Comparison of ENCODE assay signal across 22 mouse cellular contexts in genomic region chr10:25365158-25365557, GRCm38 (mm10). TPM values are rescaled to one million over a fixed set of nuclear protein-coding genes. Genes with fewer than 3 reads are reported as not detected.
DNase-seq lines count a peak whose midpoint lies in the region; ATAC-seq and TF ChIP-seq lines count a peak whose summit lies in the region.
"Had no signal": no experiment of that assay in that cellular context is flagged by ENCODE, and none has a peak within 500 bp of the region (broad histone marks: within the 10 kb centered on the region; RNA-seq: fewer than 3 reads in every experiment).

No protein-coding gene starts in this region.

- H3K27ac ChIP-seq in heart, embryonic 13.5 days (replicated peaks) = peak overlapping the region; percentile 61
- peak overlapping the region; percentile 46; the same call in 1 of the 2 replicates for H3K27ac ChIP-seq in layer of hippocampus, adult 2 months
- no peak overlapping the region for H3K27ac ChIP-seq in MEL (ENCODE audit: control insufficient read depth, low read depth, low read length)
- H3K27ac ChIP-seq in intestine, postnatal 0 days (ENCODE audit: low read depth, low read length) = no peak overlapping the region
- H3K27ac ChIP-seq: embryonic facial prominence, embryonic 10.5 days; forebrain, embryonic 13.5 days; hindbrain, embryonic 13.5 days; hindbrain, postnatal 0 days had no signal

- H3K9me3 ChIP-seq in heart, embryonic 13.5 days = no peaks in the 10 kb centered on the region
- H3K9me3 ChIP-seq in MEL (replicated peaks; ENCODE audit: insufficient read depth, low read length) = no peaks in the 10 kb centered on the region
- H3K9me3 ChIP-seq in intestine, postnatal 0 days (ENCODE audit: control insufficient read depth) = no peaks in the 10 kb centered on the region
- H3K9me3 ChIP-seq: embryonic facial prominence, embryonic 10.5 days; forebrain, embryonic 13.5 days; hindbrain, embryonic 13.5 days had no signal

- H3K4me1 ChIP-seq in heart, embryonic 13.5 days = peaks cover 80% of the 10 kb centered on the region
- peaks cover 0 to 11% of the 10 kb centered on the region in 2 experiments; a peak in 3 of 4 replicates for H3K4me1 ChIP-seq in MEL (ENCODE audit: control insufficient read depth in 1 of 2, insufficient read depth in 2 of 2, low read length in 2 of 2)
- H3K4me1 ChIP-seq in intestine, postnatal 0 days (replicated peaks; ENCODE audit: control insufficient read depth, insufficient read depth, low read length) = 0 out of 2 replicates have a peak, but pooled peaks cover 3% of the 10 kb centered on the region

- WGBS in heart, embryonic 13.5 days = 74% methylated on average over 7 of the region's 7 CpGs
- WGBS in intestine, postnatal 0 days = 59% methylated on average over 7 of the region's 7 CpGs

- intact Hi-C loops in heart, postnatal 25 days (cut with DNase I) = loop anchor here (10.0 kb wide), 1 partner anchor 120 kb away; no protein-coding TSS in a partner anchor

- H3K4me2 ChIP-seq in heart, embryonic 13.5 days = peak overlapping the region; percentile 34
- 0 out of 2 replicates have a peak overlapping the region, but pooled peaks have one; percentile 0 for H3K4me2 ChIP-seq in intestine, postnatal 0 days (replicated peaks; ENCODE audit: low read depth)
- H3K4me2 ChIP-seq: forebrain, embryonic 13.5 days; hindbrain, embryonic 13.5 days had no signal

- H3K9ac ChIP-seq in heart, embryonic 13.5 days = no peak overlapping the region
- no peak overlapping the region for H3K9ac ChIP-seq in MEL (ENCODE audit: control insufficient read depth, low read depth, low read length, poor library complexity, severe bottlenecking)
- H3K9ac ChIP-seq in intestine, postnatal 0 days (ENCODE audit: low read depth, low read length) = no peak overlapping the region
- H3K9ac ChIP-seq: forebrain, embryonic 13.5 days; forebrain, postnatal 0 days; hindbrain, embryonic 13.5 days had no signal

- TF ChIP-seq POLR2A in MEL (IDR thresholded peaks at IDR 0.05; ENCODE audit: control insufficient read depth in 1 of 2, insufficient read depth in 1 of 2, low read depth in 1 of 2, low read length in 2 of 2, poor library complexity in 1 of 2) = no peak

- H3K79me2 ChIP-seq in MEL (ENCODE audit: control insufficient read depth, insufficient read depth, low read length, poor library complexity) = no peaks in the 10 kb centered on the region

- no peaks in the 10 kb centered on the region for H3K36me3 ChIP-seq in heart, embryonic 13.5 days
- H3K36me3 ChIP-seq in MEL (ENCODE audit: control insufficient read depth in 1 of 2, insufficient read depth in 2 of 2, low read length in 2 of 2) = peaks cover 0 to 19% of the 10 kb centered on the region in 2 experiments; a peak in 2 of 4 replicates
- no peaks in the 10 kb centered on the region for H3K36me3 ChIP-seq in intestine, postnatal 0 days (ENCODE audit: control insufficient read depth, insufficient read depth)
- H3K36me3 ChIP-seq: embryonic facial prominence, embryonic 10.5 days; G1E; hindbrain, embryonic 13.5 days had no signal

- no peak for ATAC-seq in heart, embryonic 13.5 days (ENCODE audit: extremely low read depth, insufficient number of reproducible peaks, low FRiP score, low TSS enrichment)
- ATAC-seq in intestine, postnatal 0 days = peak; percentile 36; the same call in 1 of the 2 replicates
- ATAC-seq: activated CD4-positive, CD25-positive, alpha-beta regulatory T cell, adult 4 months; CD4-positive, CD25-positive, alpha-beta regulatory T cell, adult 4 months; forebrain, embryonic 13.5 days; forebrain, postnatal 0 days; hindbrain, postnatal 0 days; Patski had no signal

- no peaks in the 10 kb centered on the region for H3K27me3 ChIP-seq in heart, embryonic 13.5 days (replicated peaks)
- no peaks in the 10 kb centered on the region for H3K27me3 ChIP-seq in MEL (ENCODE audit: control insufficient read depth in 1 of 2, insufficient read depth in 2 of 2, low read length in 2 of 2)
- no peaks in the 10 kb centered on the region for H3K27me3 ChIP-seq in intestine, postnatal 0 days (replicated peaks; ENCODE audit: control insufficient read depth, insufficient read depth, low read length)
- H3K27me3 ChIP-seq: forebrain, embryonic 13.5 days; hindbrain, embryonic 13.5 days; Patski had no signal

- no peak for TF ChIP-seq CTCF in layer of hippocampus, adult 2 months (conservative IDR thresholded peaks at IDR 0.05)
- no peak for TF ChIP-seq CTCF in MEL (IDR thresholded peaks at IDR 0.05 in 2 of 3, conservative IDR thresholded peaks at IDR 0.05 in 1 of 3; ENCODE audit: control insufficient read depth in 1 of 3, insufficient read depth in 1 of 3, low read depth in 2 of 3, low read length in 3 of 3, poor library complexity in 1 of 3, severe bottlenecking in 1 of 3)
- no peak for TF ChIP-seq CTCF in intestine, postnatal 0 days (IDR thresholded peaks at IDR 0.05; ENCODE audit: low read depth)

- no peak for TF ChIP-seq EP300 in MEL (IDR thresholded peaks at IDR 0.05; ENCODE audit: low read depth in 1 of 2, low read length in 2 of 2)

- H3K4me3 ChIP-seq in heart, embryonic 13.5 days = no peak overlapping the region
- no peak overlapping the region for H3K4me3 ChIP-seq in layer of hippocampus, adult 2 months
- no peak overlapping the region for H3K4me3 ChIP-seq in MEL (ENCODE audit: control insufficient read depth in 1 of 2, insufficient read depth in 1 of 2, low read depth in 2 of 2, low read length in 2 of 2)
- H3K4me3 ChIP-seq in intestine, postnatal 0 days (ENCODE audit: low read depth, low read length) = no peak overlapping the region
- H3K4me3 ChIP-seq: embryonic facial prominence, embryonic 10.5 days; forebrain, embryonic 13.5 days; hindbrain, embryonic 13.5 days had no signal

- DNase-seq in heart, postnatal 25 days (ENCODE audit: low spot score) = no peak
- DNase-seq in layer of hippocampus, adult 2 months (ENCODE audit: low spot score in 2 of 2) = no peak
- no peak for DNase-seq in layer of hippocampus, postnatal 25 days (ENCODE audit: extremely low spot score in 1 of 2, low spot score in 1 of 2)
- peak; percentile 51 for DNase-seq in MEL (ENCODE audit: low read depth, low spot score)
- no peak for DNase-seq in layer of hippocampus, adult 11-12 months (ENCODE audit: low spot score)
- DNase-seq: adrenal gland, postnatal 14 days; B cell, adult 2 months; cerebellum, adult 11-12 months; cerebellum, postnatal 10 days; forebrain, postnatal 0 days; gastrocnemius, postnatal 25 days; kidney, adult 8-10 months had no signal

- TF ChIP-seq RAD21 in MEL (IDR thresholded peaks at IDR 0.05; ENCODE audit: low read depth, low read length) = no peak

TF ChIP-seq in MEL, 35 proteins besides CTCF, POLR2A, EP300 and RAD21:
- no peak for TF ChIP-seq MXI1 (IDR thresholded peaks at IDR 0.05; ENCODE audit: low read depth, low read length)
- TF ChIP-seq GATA1 (IDR thresholded peaks at IDR 0.05; ENCODE audit: low read depth, low read length) = peak; percentile 58; the same call in 1 of the 2 replicates
- no peak for TF ChIP-seq ETS1 (IDR thresholded peaks at IDR 0.05; ENCODE audit: low read depth, low read length)
- TF ChIP-seq NRF1 (IDR thresholded peaks at IDR 0.05; ENCODE audit: insufficient read depth, low read depth, low read length, poor library complexity, severe bottlenecking) = no peak
TF ChIP-seq in MEL: peak in this region for 1.

RNA-seq across cellular contexts. Expression of gene Epb41l2, which starts 5.6 kb away (rescaled TPM):
- polyA plus RNA-seq in heart, embryonic 13.5 days (2015; fragmentation: Nextera tagmentation; extraction: Ambion mirVana) = 42.9 and 45.8 TPM in 2 replicates
- 10 to 100 TPM; 53.9 to 60.5 TPM for total RNA-seq in heart, postnatal 25 days (2021)
- total RNA-seq in layer of hippocampus, adult 2 months (2021) = 10 to 100 TPM; 76.4 to 84.6 TPM
- total RNA-seq in layer of hippocampus, postnatal 25 days (2021) = 100 to 1,000 TPM in 1 of 2 experiments, 10 to 100 TPM in 1; 89.8 to 118 TPM
- 4.7 and 8.1 TPM in 2 replicates for total RNA-seq in MEL (2012; rRNA removed)
- polyA plus RNA-seq in MEL (2012; ENCODE audit: insufficient read depth in 1 of 2, insufficient read length in 2 of 2, low read depth in 1 of 2, low replicate concordance in 2 of 2, missing spikeins in 1 of 2) = 10 to 100 TPM in 1 of 2 experiments, not detected in 1; 23.7 TPM
- polyA plus RNA-seq in intestine, postnatal 0 days (2015; fragmentation: Nextera tagmentation; extraction: Ambion mirVana) = 13.8 and 14.7 TPM in 2 replicates
- polyA plus RNA-seq: G1E had no signal

RNA-seq across cellular contexts. Expression of gene Akap7, which starts 57.5 kb away (rescaled TPM):
- polyA plus RNA-seq in heart, embryonic 13.5 days (2015; fragmentation: Nextera tagmentation; extraction: Ambion mirVana) = 23.6 and 26.2 TPM in 2 replicates
- 10 to 100 TPM; 52.6 to 58.2 TPM for total RNA-seq in heart, postnatal 25 days (2021)
- total RNA-seq in layer of hippocampus, adult 2 months (2021) = 10 to 100 TPM; 53.2 to 57.8 TPM
- 10 to 100 TPM; 46.3 to 51.7 TPM for total RNA-seq in layer of hippocampus, postnatal 25 days (2021)
- total RNA-seq in MEL (2012; rRNA removed) = 1.9 and 2.9 TPM in 2 replicates
- 1 to 10 TPM in 1 of 2 experiments, not detected in 1; 7.7 TPM for polyA plus RNA-seq in MEL (2012; ENCODE audit: insufficient read depth in 1 of 2, insufficient read length in 2 of 2, low read depth in 1 of 2, low replicate concordance in 2 of 2, missing spikeins in 1 of 2)
- 42.3 and 51.6 TPM in 2 replicates for polyA plus RNA-seq in intestine, postnatal 0 days (2015; fragmentation: Nextera tagmentation; extraction: Ambion mirVana)
- polyA plus RNA-seq: G1E had no signal

Comparison
In these comparisons a context has a peak if more than half of its experiments do, and no peak if none do; other contexts are left out.
1. H3K27ac ChIP-seq: peak in heart, embryonic 13.5 days (single experiment) and layer of hippocampus, adult 2 months (single experiment); none in MEL (single experiment) and intestine, postnatal 0 days (single experiment).
2. RNA of gene Akap7, which starts 57.5 kb away (total RNA-seq): 52.6 to 58.2 TPM in heart, postnatal 25 days, 53.2 to 57.8 TPM in layer of hippocampus, adult 2 months and 46.3 to 51.7 TPM in layer of hippocampus, postnatal 25 days; 1.9 to 2.9 TPM in MEL; every median in the first group is over 10 times any median in the second.